Mouse (Mus musculus) stomach, postnatal 0 days (tissue): Measurements from ENCODE around the gene Prc1.

Experiments used
- CTCF ChIP-seq: IDR thresholded peaks from 2 replicates; pipeline ENCODE4 v1.5.1; 2016; ENCODE audit warnings: antibody characterized with exemption, low read depth, mild to moderate bottlenecking, moderate library complexity
- EP300 ChIP-seq: optimal IDR thresholded peaks from 2 replicates; pipeline ENCODE3; 2016; ENCODE audit warnings: antibody characterized with exemption

- TF ChIP-seq EP300 (no peak), CTCF (no peak)
Measured at GRCm38 (mm10) chr7:80283226-80283918, 10.9 kb upstream of the Prc1 start.
